23 mouse cellular contexts compared by ENCODE assay signal in the genomic region with DNA sequence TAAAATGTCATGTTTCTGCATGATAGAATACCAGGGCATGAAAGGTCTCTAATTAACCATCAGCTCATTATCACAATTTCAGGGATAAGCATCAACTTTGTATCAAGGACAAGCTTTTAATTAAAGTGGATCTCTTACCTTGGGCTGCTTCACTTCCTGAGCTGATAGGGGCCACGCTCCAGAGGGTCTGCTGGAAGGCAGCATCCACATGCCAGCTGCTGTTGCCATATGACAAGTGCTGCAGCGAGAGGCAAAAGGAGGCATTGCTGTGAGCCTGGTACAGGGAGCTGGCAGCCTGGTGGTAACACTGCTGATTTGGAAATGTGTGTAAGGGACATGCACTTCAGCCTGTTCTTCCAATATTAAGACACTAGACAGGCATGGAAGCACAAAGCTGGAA.
DNase-seq lines count a peak whose midpoint lies in the region; ATAC-seq and TF ChIP-seq lines count a peak whose summit lies in the region.
"Had no signal": no experiment of that assay in that cellular context is flagged by ENCODE, and none has a peak within 500 bp of the region (broad histone marks: within the 10 kb centered on the region; RNA-seq: fewer than 3 reads in every experiment).

No protein-coding gene starts in this region.

- ATAC-seq in forebrain, embryonic 14.5 days: no peak
- ATAC-seq in forebrain, embryonic 11.5 days (replicated peaks; ENCODE audit: low FRiP score): no peak
- ATAC-seq in midbrain, postnatal 0 days (ENCODE audit: low FRiP score): no peak
- ATAC-seq in midbrain, embryonic 16.5 days: no peak
- ATAC-seq: intestine, embryonic 16.5 days had no signal

- no peak overlapping the region for H3K9ac ChIP-seq in forebrain, embryonic 14.5 days (ENCODE audit: low read length)
- H3K9ac ChIP-seq in forebrain, embryonic 11.5 days (ENCODE audit: low read length): no peak overlapping the region
- no peak overlapping the region for H3K9ac ChIP-seq in midbrain, postnatal 0 days (replicated peaks; ENCODE audit: low read length, poor library complexity, severe bottlenecking)
- no peak overlapping the region for H3K9ac ChIP-seq in midbrain, embryonic 16.5 days (ENCODE audit: low read depth, low read length)
- H3K9ac ChIP-seq: embryonic facial prominence, embryonic 13.5 days; heart, embryonic 15.5 days; neural tube, embryonic 12.5 days had no signal

- no peaks in the 10 kb centered on the region for H3K27me3 ChIP-seq in forebrain, embryonic 14.5 days (replicated peaks; ENCODE audit: control insufficient read depth, insufficient read depth, low read length)
- H3K27me3 ChIP-seq in forebrain, embryonic 11.5 days (ENCODE audit: control insufficient read depth, insufficient read depth, low read length): no peaks in the 10 kb centered on the region
- no peaks in the 10 kb centered on the region for H3K27me3 ChIP-seq in midbrain, postnatal 0 days (ENCODE audit: insufficient read depth, low read length)
- H3K27me3 ChIP-seq in midbrain, embryonic 16.5 days (ENCODE audit: control insufficient read depth, insufficient read depth, low read depth, low read length): no peaks in the 10 kb centered on the region
- H3K27me3 ChIP-seq: CH12.LX; embryonic facial prominence, embryonic 13.5 days; heart, embryonic 15.5 days; neural tube, embryonic 12.5 days had no signal

- 72% methylated on average over 2 of the region's 2 CpGs for WGBS in forebrain, embryonic 14.5 days
- 80% methylated on average over 2 of the region's 2 CpGs for WGBS in forebrain, embryonic 11.5 days
- WGBS in midbrain, postnatal 0 days: 73% methylated on average over 2 of the region's 2 CpGs
- 74% methylated on average over 2 of the region's 2 CpGs for WGBS in midbrain, embryonic 16.5 days

- no peak overlapping the region for H3K27ac ChIP-seq in forebrain, embryonic 14.5 days (ENCODE audit: low read depth, low read length)
- H3K27ac ChIP-seq in forebrain, embryonic 11.5 days (ENCODE audit: low read depth, low read length): no peak overlapping the region
- H3K27ac ChIP-seq in midbrain, postnatal 0 days (ENCODE audit: low read depth, low read length): no peak overlapping the region
- H3K27ac ChIP-seq in midbrain, embryonic 16.5 days (ENCODE audit: low read length): no peak overlapping the region
- H3K27ac ChIP-seq: embryonic facial prominence, embryonic 13.5 days; heart, embryonic 15.5 days; neural tube, embryonic 12.5 days had no signal

- no peak overlapping the region for H3K4me3 ChIP-seq in forebrain, embryonic 14.5 days (ENCODE audit: low read depth, low read length)
- no peak overlapping the region for H3K4me3 ChIP-seq in forebrain, embryonic 11.5 days (ENCODE audit: low read depth, low read length)
- H3K4me3 ChIP-seq in midbrain, postnatal 0 days (ENCODE audit: low read depth, low read length): no peak overlapping the region
- H3K4me3 ChIP-seq in midbrain, embryonic 16.5 days (ENCODE audit: low read depth, low read length): no peak overlapping the region
- H3K4me3 ChIP-seq: embryonic facial prominence, embryonic 13.5 days; heart, embryonic 15.5 days; neural tube, embryonic 12.5 days had no signal

- DNase-seq in forebrain, embryonic 14.5 days (ENCODE audit: low spot score): peak; percentile 17
- no peak for DNase-seq in forebrain, embryonic 11.5 days (ENCODE audit: low spot score)
- peak; percentile 23 for DNase-seq in layer of hippocampus, adult 11-12 months (ENCODE audit: low spot score)
- no peak for DNase-seq in layer of hippocampus, adult 9-10 months (ENCODE audit: low spot score)
- peak; percentile 56 for DNase-seq in midbrain, postnatal 0 days (ENCODE audit: low spot score)
- peak; percentile 71 for DNase-seq in retina, postnatal 1 day
- DNase-seq: adrenal gland, postnatal 36 days; cerebellum, adult 8-10 months; gastrocnemius, postnatal 14 days; heart, postnatal 4 days; kidney, postnatal 36 days; lung, adult 18-20 months; lung, postnatal 14 days; right cerebral cortex, postnatal 14 days; spleen, adult 18-20 months; thymus, adult 18-20 months had no signal

- no peaks in the 10 kb centered on the region for H3K36me3 ChIP-seq in forebrain, embryonic 14.5 days (ENCODE audit: control insufficient read depth, insufficient read depth, low read length)
- no peaks in the 10 kb centered on the region for H3K36me3 ChIP-seq in forebrain, embryonic 11.5 days (ENCODE audit: control insufficient read depth, insufficient read depth, low read length)
- H3K36me3 ChIP-seq in midbrain, postnatal 0 days (ENCODE audit: insufficient read depth, low read length): no peaks in the 10 kb centered on the region
- H3K36me3 ChIP-seq in midbrain, embryonic 16.5 days (ENCODE audit: control insufficient read depth, insufficient read depth, low read length): no peaks in the 10 kb centered on the region
- H3K36me3 ChIP-seq: embryonic facial prominence, embryonic 13.5 days; neural tube, embryonic 12.5 days had no signal

- TF ChIP-seq CTCF in midbrain, postnatal 0 days (IDR thresholded peaks at IDR 0.05): no peak

- H3K9me3 ChIP-seq in forebrain, embryonic 14.5 days (replicated peaks; ENCODE audit: control insufficient read depth, low read length): no peaks in the 10 kb centered on the region
- H3K9me3 ChIP-seq in forebrain, embryonic 11.5 days (ENCODE audit: control insufficient read depth, low read length): no peaks in the 10 kb centered on the region
- H3K9me3 ChIP-seq in midbrain, postnatal 0 days (ENCODE audit: low read length): no peaks in the 10 kb centered on the region
- no peaks in the 10 kb centered on the region for H3K9me3 ChIP-seq in midbrain, embryonic 16.5 days (replicated peaks; ENCODE audit: control insufficient read depth, low read length, poor library complexity, severe bottlenecking)
- H3K9me3 ChIP-seq: embryonic facial prominence, embryonic 13.5 days; heart, embryonic 15.5 days; neural tube, embryonic 12.5 days had no signal

- no peak overlapping the region for H3K4me2 ChIP-seq in forebrain, embryonic 14.5 days (ENCODE audit: low read length)
- no peak overlapping the region for H3K4me2 ChIP-seq in forebrain, embryonic 11.5 days (ENCODE audit: low read depth, low read length, severe bottlenecking)
- no peak overlapping the region for H3K4me2 ChIP-seq in midbrain, postnatal 0 days (ENCODE audit: low read depth, low read length, poor library complexity, severe bottlenecking)
- H3K4me2 ChIP-seq in midbrain, embryonic 16.5 days (ENCODE audit: low read length): no peak overlapping the region
- H3K4me2 ChIP-seq: embryonic facial prominence, embryonic 13.5 days; heart, embryonic 15.5 days; liver, embryonic 11.5 days; neural tube, embryonic 12.5 days had no signal

- no peaks in the 10 kb centered on the region for H3K4me1 ChIP-seq in forebrain, embryonic 14.5 days (ENCODE audit: control insufficient read depth, insufficient read depth, low read length)
- no peaks in the 10 kb centered on the region for H3K4me1 ChIP-seq in forebrain, embryonic 11.5 days (replicated peaks; ENCODE audit: control insufficient read depth, insufficient read depth, low read length)
- H3K4me1 ChIP-seq in midbrain, postnatal 0 days (ENCODE audit: insufficient read depth, low read length): no peaks in the 10 kb centered on the region
- no peaks in the 10 kb centered on the region for H3K4me1 ChIP-seq in midbrain, embryonic 16.5 days (ENCODE audit: control insufficient read depth, insufficient read depth, low read length)
- H3K4me1 ChIP-seq: neural tube, embryonic 12.5 days had no signal

Comparison
In these comparisons a context has a peak if more than half of its experiments do, and no peak if none do; other contexts are left out.
1. DNase-seq: peak in forebrain, embryonic 14.5 days (single experiment), layer of hippocampus, adult 11-12 months (single experiment), midbrain, postnatal 0 days (single experiment) and retina, postnatal 1 day (single experiment); none in forebrain, embryonic 11.5 days (single experiment) and layer of hippocampus, adult 9-10 months (single experiment).